ENCODE assay signal across 25 mouse cellular contexts in genomic region chr4:63450551-63450950, GRCm38 (mm10). TPM values are rescaled to one million over a fixed set of nuclear protein-coding genes. Genes with fewer than 3 reads are reported as not detected.
DNase-seq lines count a peak whose midpoint lies in the region; ATAC-seq and TF ChIP-seq lines count a peak whose summit lies in the region.
"Had no signal": no experiment of that assay in that cellular context is flagged by ENCODE, and none has a peak within 500 bp of the region (broad histone marks: within the 10 kb centered on the region; RNA-seq: fewer than 3 reads in every experiment).

No protein-coding gene starts in this region.

- H3K27me3 ChIP-seq in hindbrain, embryonic 16.5 days (replicated peaks; ENCODE audit: control insufficient read depth, insufficient read depth, low read length), result no peaks in the 10 kb centered on the region
- no peaks in the 10 kb centered on the region for H3K27me3 ChIP-seq in hindbrain, embryonic 13.5 days
- H3K27me3 ChIP-seq in midbrain, postnatal 0 days (ENCODE audit: insufficient read depth, low read length), result no peaks in the 10 kb centered on the region
- H3K27me3 ChIP-seq in midbrain, embryonic 10.5 days (ENCODE audit: low read depth, poor library complexity, severe bottlenecking), result no peaks in the 10 kb centered on the region
- H3K27me3 ChIP-seq: embryonic facial prominence, embryonic 13.5 days; intestine, embryonic 15.5 days; Patski had no signal

- H3K9ac ChIP-seq in hindbrain, embryonic 16.5 days (ENCODE audit: low read depth, low read length), result no peak overlapping the region
- H3K9ac ChIP-seq in hindbrain, embryonic 13.5 days, result no peak overlapping the region
- no peak overlapping the region for H3K9ac ChIP-seq in midbrain, postnatal 0 days (replicated peaks; ENCODE audit: low read length, poor library complexity, severe bottlenecking)
- H3K9ac ChIP-seq: embryonic facial prominence, embryonic 13.5 days; forebrain, embryonic 12.5 days; forebrain, postnatal 0 days; hindbrain, embryonic 14.5 days; intestine, embryonic 15.5 days had no signal

- no peak overlapping the region for H3K4me2 ChIP-seq in hindbrain, embryonic 16.5 days (ENCODE audit: low read length)
- H3K4me2 ChIP-seq in hindbrain, embryonic 13.5 days, result no peak overlapping the region
- H3K4me2 ChIP-seq in midbrain, postnatal 0 days (ENCODE audit: low read depth, low read length, poor library complexity, severe bottlenecking), result no peak overlapping the region
- H3K4me2 ChIP-seq: embryonic facial prominence, embryonic 13.5 days; forebrain, embryonic 12.5 days; heart, embryonic 11.5 days; hindbrain, embryonic 14.5 days; intestine, embryonic 15.5 days had no signal

- ATAC-seq in cerebellum, adult (ENCODE audit: insufficient number of reproducible peaks, low FRiP score, low TSS enrichment), result no peak
- peak; percentile 44 for ATAC-seq in hindbrain, embryonic 16.5 days
- no peak for ATAC-seq in hindbrain, embryonic 13.5 days (ENCODE audit: low FRiP score)
- no peak for ATAC-seq in midbrain, postnatal 0 days (ENCODE audit: low FRiP score)
- ATAC-seq: forebrain, postnatal 0 days; intestine, embryonic 15.5 days; Patski had no signal

- WGBS in hindbrain, embryonic 16.5 days, result 83% methylated on average over 5 of the region's 5 CpGs
- 85% methylated on average over 5 of the region's 5 CpGs for WGBS in hindbrain, embryonic 13.5 days
- WGBS in midbrain, postnatal 0 days, result 72% methylated on average over 5 of the region's 5 CpGs
- WGBS in midbrain, embryonic 10.5 days, result 82% methylated on average over 5 of the region's 5 CpGs

- H3K9me3 ChIP-seq in hindbrain, embryonic 16.5 days (ENCODE audit: control insufficient read depth, low read length), result no peaks in the 10 kb centered on the region; the same call in none of the 2 replicates
- H3K9me3 ChIP-seq in hindbrain, embryonic 13.5 days, result peaks cover 4% of the 10 kb centered on the region; the same call in 1 of the 2 replicates
- H3K9me3 ChIP-seq in midbrain, postnatal 0 days (ENCODE audit: low read length), result no peaks in the 10 kb centered on the region
- peaks cover 7% of the 10 kb centered on the region for H3K9me3 ChIP-seq in midbrain, embryonic 10.5 days (replicated peaks)
- H3K9me3 ChIP-seq: embryonic facial prominence, embryonic 13.5 days; intestine, embryonic 15.5 days had no signal

- no peak overlapping the region for H3K4me3 ChIP-seq in hindbrain, embryonic 16.5 days (ENCODE audit: low read length)
- H3K4me3 ChIP-seq in hindbrain, embryonic 13.5 days, result no peak overlapping the region
- H3K4me3 ChIP-seq in midbrain, postnatal 0 days (ENCODE audit: low read depth, low read length), result no peak overlapping the region
- no peak overlapping the region for H3K4me3 ChIP-seq in midbrain, embryonic 10.5 days
- H3K4me3 ChIP-seq: embryonic facial prominence, embryonic 10.5 days; embryonic facial prominence, embryonic 13.5 days; erythroblast, embryonic 14.5 days; forebrain, embryonic 12.5 days; gastrocnemius, adult 2 months; intestine, embryonic 15.5 days had no signal

- H3K27ac ChIP-seq in hindbrain, embryonic 16.5 days (ENCODE audit: low read depth, low read length), result no peak overlapping the region
- H3K27ac ChIP-seq in hindbrain, embryonic 13.5 days, result no peak overlapping the region
- no peak overlapping the region for H3K27ac ChIP-seq in midbrain, postnatal 0 days (ENCODE audit: low read depth, low read length)
- H3K27ac ChIP-seq in midbrain, embryonic 10.5 days (replicated peaks), result no peak overlapping the region
- H3K27ac ChIP-seq: embryonic facial prominence, embryonic 10.5 days; embryonic facial prominence, embryonic 13.5 days; forebrain, embryonic 12.5 days; gastrocnemius, adult 2 months; hindbrain, embryonic 14.5 days; intestine, embryonic 15.5 days had no signal

- no peaks in the 10 kb centered on the region for H3K4me1 ChIP-seq in hindbrain, embryonic 16.5 days (ENCODE audit: control insufficient read depth, insufficient read depth, low read depth, low read length)
- 0 out of 2 replicates have a peak, but pooled peaks cover 3% of the 10 kb centered on the region for H3K4me1 ChIP-seq in hindbrain, embryonic 13.5 days (replicated peaks)
- H3K4me1 ChIP-seq in midbrain, postnatal 0 days (ENCODE audit: insufficient read depth, low read length), result no peaks in the 10 kb centered on the region
- H3K4me1 ChIP-seq in midbrain, embryonic 10.5 days, result no peaks in the 10 kb centered on the region; the same call in 1 of the 2 replicates
- H3K4me1 ChIP-seq: embryonic facial prominence, embryonic 10.5 days; intestine, embryonic 15.5 days had no signal

- no peak for TF ChIP-seq CTCF in midbrain, postnatal 0 days (IDR thresholded peaks at IDR 0.05)

- no peaks in the 10 kb centered on the region for H3K36me3 ChIP-seq in hindbrain, embryonic 16.5 days (ENCODE audit: control insufficient read depth, insufficient read depth, low read length)
- H3K36me3 ChIP-seq in hindbrain, embryonic 13.5 days, result peaks cover 6% of the 10 kb centered on the region
- no peaks in the 10 kb centered on the region for H3K36me3 ChIP-seq in midbrain, postnatal 0 days (ENCODE audit: insufficient read depth, low read length)
- peaks cover 65% of the 10 kb centered on the region for H3K36me3 ChIP-seq in midbrain, embryonic 10.5 days
- H3K36me3 ChIP-seq: forebrain, embryonic 12.5 days had no signal

- DNase-seq in cerebellum, postnatal 10 days, result peak; percentile 67 to 79
- DNase-seq in midbrain, postnatal 0 days (ENCODE audit: low spot score), result peak; percentile 58
- DNase-seq in midbrain, embryonic 10.5 days (ENCODE audit: low spot score), result no peak
- DNase-seq: adrenal gland, postnatal 10 days; adrenal gland, postnatal 36 days; cerebellum, adult 11-12 months; cerebellum, adult 8-10 months; cerebellum, postnatal 36 days; embryo, embryonic 11 days; forebrain, postnatal 0 days; gastrocnemius, adult 2 months; gastrocnemius, postnatal 14 days; heart, adult 11 months; kidney, adult 11 months had no signal

RNA-seq across cellular contexts. Expression of gene Whrn, which starts 45.2 kb away (rescaled TPM):
- polyA plus RNA-seq in hindbrain, embryonic 16.5 days (2015; fragmentation: Nextera tagmentation; extraction: Ambion mirVana), result 5.0 and 5.4 TPM in 2 replicates
- 5.3 and 5.6 TPM in 2 replicates for polyA plus RNA-seq in hindbrain, embryonic 13.5 days (2015; fragmentation: Nextera tagmentation; extraction: Ambion mirVana)
- total RNA-seq in midbrain, postnatal 0 days (2014; rRNA removed), result 14.5 and 20.1 TPM in 2 replicates
- 2.4 and 3.5 TPM in 2 replicates for polyA plus RNA-seq in midbrain, postnatal 0 days (2015; fragmentation: Nextera tagmentation; extraction: Ambion mirVana)
- 8.6 and 8.8 TPM in 2 replicates for polyA plus RNA-seq in midbrain, embryonic 10.5 days (2016; fragmentation: Nextera tagmentation; extraction: Ambion mirVana)

RNA-seq across cellular contexts. Expression of gene Akna, which starts 47.4 kb away (rescaled TPM):
- 4.6 and 6.5 TPM in 2 replicates for polyA plus RNA-seq in hindbrain, embryonic 16.5 days (2015; fragmentation: Nextera tagmentation; extraction: Ambion mirVana)
- polyA plus RNA-seq in hindbrain, embryonic 13.5 days (2015; fragmentation: Nextera tagmentation; extraction: Ambion mirVana), result 6.0 and 6.2 TPM in 2 replicates
- 4.4 and 5.3 TPM in 2 replicates for total RNA-seq in midbrain, postnatal 0 days (2014; rRNA removed)
- polyA plus RNA-seq in midbrain, postnatal 0 days (2015; fragmentation: Nextera tagmentation; extraction: Ambion mirVana), result 1.9 and 2.1 TPM in 2 replicates
- polyA plus RNA-seq in midbrain, embryonic 10.5 days (2016; fragmentation: Nextera tagmentation; extraction: Ambion mirVana), result 12.8 and 17.3 TPM in 2 replicates
